Mouse (Mus musculus) cerebellum, adult (tissue): Measurements from ENCODE around the gene 1700109H08Rik.
A peak's percentile ranks its signal among the peaks of the same experiment; 100 is the strongest.
"Not testable (repeated sequence)": the region's sequence is repeated elsewhere in the genome, so short reads cannot be mapped to it uniquely, and the experiment has no call there.

ENCODE experiments used
- ATAC-seq: cut with Nextera tagmentation; 2 replicates; pipeline ENCODE4 v1.9.2; 2017; ENCODE audit warnings: mild to moderate bottlenecking, moderate library complexity, mixed read lengths; ENCODE audit not compliant: insufficient number of reproducible peaks, low FRiP score, low TSS enrichment

The 1700109H08Rik gene

DNA sequence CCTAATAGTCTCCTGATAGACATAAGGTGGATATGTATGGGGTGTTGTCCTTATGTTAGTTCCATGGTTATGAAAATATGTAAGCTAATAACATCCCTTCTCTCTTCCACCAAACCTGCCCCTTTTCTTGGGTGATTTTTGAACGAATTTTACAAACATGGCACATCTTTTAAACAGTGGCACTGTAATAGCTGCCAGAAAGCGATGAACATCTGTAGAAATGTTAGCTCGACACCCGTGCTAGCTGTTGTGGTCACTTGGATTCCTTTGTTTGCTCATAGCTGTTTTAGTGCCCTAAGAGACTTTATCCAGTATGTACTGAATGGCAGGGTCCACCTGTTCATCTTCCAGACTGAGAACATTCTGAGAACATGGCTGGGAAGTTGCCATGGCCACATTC, at the start of gene 1700109H08Rik:
TSS of gene 1700109H08Rik (plus strand) at position 301 of the 400 bp plus-strand sequence.
- no peak for ATAC-seq

GRCm38 (mm10) chr5:3521741-3522140, 49.6 kb upstream of the 1700109H08Rik start:
- no peak for ATAC-seq

GRCm38 (mm10) chr5:3522826-3523225, 48.5 kb upstream of the 1700109H08Rik start:
- no peak for ATAC-seq

DNA sequence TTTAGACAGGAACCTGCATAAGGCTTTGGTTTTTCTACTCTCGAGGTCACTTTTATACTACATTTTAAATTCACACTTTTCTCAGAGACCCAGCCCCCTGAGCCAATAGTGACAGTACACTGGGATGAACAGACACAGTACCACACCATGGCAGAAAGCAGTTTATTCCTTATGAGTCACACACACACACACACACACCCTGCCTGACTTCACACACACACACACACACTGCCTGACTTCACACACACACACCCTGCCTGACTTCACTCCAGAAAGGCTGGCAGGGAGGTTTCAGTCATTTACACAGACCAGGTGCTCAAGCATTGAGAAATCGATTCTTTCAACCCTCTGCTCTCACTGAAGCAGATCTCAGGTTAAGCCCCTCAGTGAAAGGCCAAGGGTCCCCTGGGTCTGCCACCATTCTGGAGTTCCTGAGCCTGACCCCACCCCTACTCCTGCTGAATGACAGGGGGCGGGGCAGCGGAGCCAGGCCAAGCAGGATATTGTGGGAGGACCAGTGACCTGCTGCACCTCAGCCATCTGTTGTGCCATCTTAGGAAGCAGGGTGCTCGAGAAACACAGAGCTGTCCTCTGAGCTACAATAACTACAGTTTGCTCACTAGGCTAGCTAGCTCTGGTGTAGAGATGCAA, 44.2 kb upstream of the 1700109H08Rik start:
- no peak for ATAC-seq

DNA sequence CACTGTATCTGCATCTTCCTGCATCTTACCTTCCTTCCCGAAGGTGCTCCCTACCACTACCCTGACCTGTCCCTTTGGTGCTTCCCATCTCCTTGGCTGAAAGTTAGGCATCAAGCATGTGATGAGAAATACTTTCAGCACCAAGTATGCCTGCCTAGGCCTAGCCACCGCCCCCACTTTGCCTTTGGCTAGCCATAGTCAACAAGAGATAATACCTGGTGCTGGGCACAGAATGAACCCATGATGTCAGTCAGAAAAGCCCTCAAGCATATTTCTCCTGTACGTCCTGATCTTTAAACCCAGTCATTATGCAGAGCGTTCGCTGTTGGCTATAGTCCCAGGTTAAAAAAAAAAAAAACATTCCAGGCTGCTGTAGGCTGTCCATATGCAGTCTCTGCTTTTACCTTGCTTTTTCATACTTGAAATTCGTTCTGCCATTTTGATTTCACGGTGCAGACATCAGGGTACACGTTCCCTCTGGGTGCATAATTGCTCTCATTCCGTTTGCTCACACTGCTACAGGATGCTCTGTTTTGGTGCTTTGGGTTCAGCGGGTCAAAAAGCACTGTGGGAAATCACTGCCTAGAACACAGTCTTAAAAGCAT, 41.7 kb upstream of the 1700109H08Rik start:
- ATAC-seq = no peak

GRCm38 (mm10) chr5:3532048-3532447, 39.3 kb upstream of the 1700109H08Rik start:
- ATAC-seq = not testable (repeated sequence)

DNA sequence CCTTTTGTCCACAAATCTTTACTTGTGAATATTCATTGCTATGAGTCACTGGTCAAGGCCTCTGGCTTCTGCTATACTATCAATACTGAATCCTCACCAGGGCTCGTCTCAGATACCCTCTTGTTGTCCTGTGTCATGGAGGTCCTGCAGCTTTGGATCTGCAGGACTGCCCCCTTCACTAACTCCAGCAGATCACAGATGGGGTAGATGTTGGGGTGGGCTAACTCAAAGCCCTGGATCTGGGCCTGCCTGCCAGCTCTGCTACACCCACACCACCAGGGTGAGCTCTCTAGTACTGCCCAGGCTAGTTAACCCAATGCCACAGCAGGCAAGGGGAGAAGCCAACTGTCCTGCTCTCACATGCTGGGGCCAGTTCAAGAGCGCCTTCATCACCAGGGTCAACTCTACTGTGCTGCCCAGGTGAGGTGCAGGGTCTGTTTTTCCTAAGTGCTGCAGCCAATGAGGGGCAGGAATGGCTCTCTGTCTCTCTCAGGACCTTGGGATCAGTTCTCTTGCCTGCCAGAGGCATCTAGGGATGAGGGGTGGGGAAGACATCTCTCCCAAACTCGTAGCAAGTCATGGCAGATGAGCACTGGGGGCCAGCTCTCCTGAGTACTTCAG, 34.7 kb upstream of the 1700109H08Rik start:
- ATAC-seq = no peak

GRCm38 (mm10) chr5:3538505-3539472, 32.6 kb upstream of the 1700109H08Rik start:
- no peak for ATAC-seq

GRCm38 (mm10) chr5:3541871-3542270, 29.5 kb upstream of the 1700109H08Rik start:
- no peak for ATAC-seq

GRCm38 (mm10) chr5:3543629-3544479, 27.5 kb upstream of the 1700109H08Rik start, which contains the start of gene Fam133b:
TSS of gene Fam133b (plus strand) at chr5:3543833.
- peak; percentile 79 for ATAC-seq

DNA sequence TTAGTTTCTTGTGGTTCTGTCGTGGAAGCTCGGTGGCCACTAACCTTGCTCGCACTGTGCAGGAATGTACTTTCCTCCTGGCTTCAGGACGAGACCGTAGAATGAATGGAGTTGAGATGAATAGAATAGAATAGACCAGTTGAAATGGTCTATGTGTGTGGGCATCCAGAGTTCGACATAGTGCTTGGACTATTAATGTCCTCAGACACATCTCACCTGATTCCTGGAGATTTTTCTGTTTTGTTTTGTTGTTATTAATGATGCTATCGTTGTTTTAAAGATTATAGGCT, 26.9 kb upstream of the 1700109H08Rik start:
- ATAC-seq = no peak

DNA sequence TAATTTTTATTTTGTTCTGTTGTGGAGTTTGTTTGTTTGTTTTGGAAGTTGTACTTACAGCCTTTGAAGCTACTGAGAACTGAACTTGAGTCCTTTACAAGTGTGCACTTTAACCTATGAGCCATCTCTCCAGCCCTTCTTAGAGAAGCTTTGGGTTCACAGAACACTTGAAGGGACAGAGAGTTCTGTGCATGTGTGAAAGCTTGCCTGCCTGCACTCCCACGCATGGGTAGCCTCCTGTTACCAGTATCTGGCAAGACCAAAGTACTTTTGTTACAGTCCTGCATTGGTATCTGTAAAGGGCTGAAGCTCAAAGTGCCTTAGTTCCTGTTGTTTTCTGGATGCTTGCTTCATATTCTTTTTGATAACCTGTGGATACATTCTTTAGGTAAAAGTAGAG, 25.1 kb upstream of the 1700109H08Rik start:
- no peak for ATAC-seq

DNA sequence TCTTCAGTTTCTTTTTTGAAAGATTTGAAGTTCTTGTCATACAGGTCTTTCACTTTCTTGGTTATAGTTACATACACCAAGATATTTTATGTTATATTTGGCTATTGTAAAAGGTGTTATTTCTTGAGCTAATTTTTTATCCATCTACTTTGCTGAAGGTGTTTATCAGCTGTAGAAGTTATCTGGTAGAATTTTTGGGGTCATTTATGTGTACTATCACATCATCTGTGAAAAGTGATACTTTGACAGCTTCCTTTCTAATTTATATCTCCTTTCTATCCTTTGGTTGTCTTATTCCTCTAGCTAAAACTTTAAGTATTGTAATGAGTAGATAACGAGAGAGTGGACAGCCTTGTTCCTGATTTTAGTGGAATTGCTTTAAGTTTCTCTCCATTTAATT, 19.9 kb upstream of the 1700109H08Rik start:
- ATAC-seq = no peak

DNA sequence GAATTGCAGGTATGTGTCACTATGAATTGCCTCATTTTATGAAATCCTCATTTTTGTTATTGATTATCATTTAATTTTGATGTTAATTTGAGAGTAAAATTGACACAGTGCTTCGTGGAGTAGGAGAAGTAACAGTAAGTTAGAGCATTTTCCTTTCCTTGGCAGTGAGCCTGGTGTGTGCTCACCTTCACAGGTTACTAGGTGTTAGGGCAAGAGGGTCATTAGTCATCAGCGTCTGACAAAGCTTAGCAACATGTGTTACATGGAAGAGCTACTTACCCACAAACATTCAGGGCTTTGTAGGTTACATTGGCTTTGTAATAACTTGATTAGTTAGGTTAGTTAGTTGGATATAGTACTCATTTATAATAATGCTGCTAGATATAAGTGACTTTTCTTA, 17.2 kb upstream of the 1700109H08Rik start:
- ATAC-seq = no peak

GRCm38 (mm10) chr5:3574825-3575224, 3.5 kb downstream of the 1700109H08Rik start:
- ATAC-seq = no peak

DNA sequence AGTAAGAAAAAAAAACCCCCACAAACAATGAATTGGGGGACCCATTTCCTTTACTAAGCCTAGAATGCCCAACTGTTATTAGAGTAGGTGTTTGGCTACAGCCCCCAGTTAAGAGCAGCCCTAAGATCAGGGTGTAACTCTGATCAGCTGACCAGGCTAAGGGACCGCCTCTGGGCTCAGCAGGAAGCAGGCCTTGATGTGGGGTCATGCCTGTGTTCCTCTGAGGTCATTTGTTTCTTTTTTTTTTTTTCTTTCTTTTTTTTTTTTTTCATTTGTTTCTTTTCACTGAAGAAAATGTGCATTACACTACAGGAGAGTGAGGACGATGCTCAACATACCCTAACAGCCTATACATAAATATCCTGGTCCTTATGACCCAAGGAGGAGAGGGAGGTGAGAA, 6.6 kb downstream of the 1700109H08Rik start:
- ATAC-seq = no peak

GRCm38 (mm10) chr5:3579066-3579465, 7.7 kb downstream of the 1700109H08Rik start:
- ATAC-seq = no peak

GRCm38 (mm10) chr5:3595693-3596398, 24.5 kb downstream of the 1700109H08Rik start, which contains the start of gene Pex1:
TSS of gene Pex1 (plus strand) at chr5:3596066.
- ATAC-seq = peak; percentile 97

- ATAC-seq = peak; percentile 73
These were observed 25.0 kb downstream of the 1700109H08Rik start, which contains the start of gene Rbm48 for GRCm38 (mm10) chr5:3596399-3596766. TSS of gene Rbm48 (minus strand) at chr5:3596585.
